Mouse (Mus musculus) ES-Bruce4 (cell line): ENCODE results near the gene Dcbld1.

Source experiments
- CTCF ChIP-seq: IDR thresholded peaks from one replicate; pipeline ENCODE4 v1.8.1; 2011; ENCODE audit warnings: low read depth, low read length
- POLR2A ChIP-seq: IDR thresholded peaks from one replicate; pipeline ENCODE4 v1.8.1; 2011; ENCODE audit warnings: low read length; ENCODE audit not compliant: insufficient read depth

GRCm38 (mm10) chr10:52268879-52269278 is 35.5 kb downstream of the Dcbld1 start:
- TF ChIP-seq CTCF (no peak), POLR2A (no peak)
